Mouse (Mus musculus): ENCODE data around the gene Syncrip.
"Not testable (repeated sequence)": the region's sequence is repeated elsewhere in the genome, so short reads cannot be mapped to it uniquely, and the experiment has no call there.

The Syncrip gene

DNA sequence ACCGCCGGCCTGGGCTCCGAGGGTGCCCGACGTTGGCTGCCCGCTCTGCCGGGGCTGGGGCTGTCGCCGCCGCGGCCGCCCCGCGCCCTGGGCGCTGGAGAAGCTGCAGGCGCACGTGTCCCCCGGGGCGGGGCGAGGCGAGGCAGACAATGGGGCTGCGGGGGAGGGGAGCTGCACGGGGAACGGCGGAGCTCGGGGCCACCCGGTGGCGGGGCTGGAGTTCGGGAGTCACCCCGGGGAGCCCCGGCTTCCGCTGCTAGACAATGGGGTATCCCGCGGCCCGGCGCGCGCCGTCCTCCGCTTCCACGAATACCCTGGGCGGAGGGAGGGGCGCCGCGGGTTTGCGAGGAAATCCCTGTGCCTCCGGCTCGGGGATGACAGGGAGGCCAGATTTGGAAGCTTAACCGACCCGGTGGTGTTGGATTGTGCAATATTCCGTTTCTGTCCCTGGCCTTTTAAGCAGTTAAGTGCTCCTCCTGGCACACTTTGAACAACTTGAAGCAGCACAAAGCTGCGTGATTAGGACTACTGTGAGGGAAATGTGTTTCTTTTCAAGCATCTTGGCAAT is 539 bp upstream of the Syncrip start:
- peak; percentile 77 to 84 for DNase-seq (ENCODE audit: low spot score in 2 of 2)

DNA sequence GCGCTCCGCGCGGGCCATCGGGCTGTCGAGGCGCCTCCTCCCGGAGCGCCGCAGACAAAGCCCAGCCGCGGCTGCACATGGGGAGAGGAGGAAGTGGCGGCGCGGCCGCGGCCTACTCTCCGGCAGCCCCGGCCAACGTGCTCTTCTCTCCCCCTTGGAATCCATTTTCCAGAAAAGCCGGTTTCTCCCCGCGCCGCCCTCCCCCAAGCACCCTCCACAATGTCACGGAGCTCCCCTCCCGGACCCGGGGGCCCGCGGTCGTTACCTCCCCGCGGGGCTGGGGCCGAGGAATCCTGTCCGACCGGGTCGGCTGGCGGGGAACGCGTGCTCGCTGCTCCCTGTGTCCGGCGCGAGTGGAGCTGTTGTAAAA is 598 bp downstream of the Syncrip start:
- DNase-seq (ENCODE audit: low spot score in 2 of 2): peak; percentile 38 to 43

- DNase-seq (ENCODE audit: low spot score in 2 of 2): peak; percentile 26 to 36
Measured at GRCm38 (mm10) chr9:88481061-88481790, 1.1 kb downstream of the Syncrip start.

DNA sequence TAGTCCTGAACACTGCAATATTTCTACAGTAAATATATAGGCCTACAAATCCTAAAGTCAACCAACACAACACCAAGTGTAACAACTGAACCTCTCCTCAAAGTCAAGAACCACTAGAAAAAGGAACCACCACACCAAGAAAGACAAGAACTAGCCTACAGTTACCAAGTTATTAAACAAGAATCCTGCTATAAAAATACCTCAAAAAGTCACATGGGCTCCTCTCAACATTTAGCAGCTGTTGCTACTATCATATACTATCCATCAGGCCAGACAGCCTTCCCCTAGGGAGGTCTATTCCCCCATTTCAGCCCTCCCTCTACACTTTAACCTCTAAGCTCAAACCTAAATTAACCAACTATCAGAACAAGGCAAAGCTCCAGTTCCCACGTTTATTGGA is 2.3 kb downstream of the Syncrip start:
- no peak for DNase-seq (ENCODE audit: low spot score in 2 of 2)

GRCm38 (mm10) chr9:88476138-88476537 is 6.2 kb downstream of the Syncrip start:
- DNase-seq (ENCODE audit: low spot score in 2 of 2): no peak

DNA sequence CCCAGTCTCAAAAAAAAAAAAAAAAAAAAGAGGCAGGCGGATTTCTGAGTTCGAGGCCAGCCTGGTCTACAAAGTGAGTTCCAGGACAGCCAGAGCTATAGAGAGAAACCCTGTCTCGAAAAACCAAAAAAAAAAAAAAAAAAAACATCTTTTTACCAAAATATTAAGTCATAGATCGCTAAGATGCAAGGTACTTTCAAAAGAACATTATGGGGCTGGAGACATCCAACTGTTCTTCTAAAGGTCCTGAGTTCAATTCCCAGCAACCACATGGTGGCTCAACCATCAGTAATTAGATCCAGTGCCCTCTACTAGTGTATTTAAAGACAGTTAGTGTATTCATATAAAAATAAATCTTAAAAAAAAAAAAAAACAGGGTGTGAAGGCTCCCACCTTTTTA is 21.4 kb downstream of the Syncrip start:
- not testable (repeated sequence) for DNase-seq (ENCODE audit: low spot score in 2 of 2)

DNA sequence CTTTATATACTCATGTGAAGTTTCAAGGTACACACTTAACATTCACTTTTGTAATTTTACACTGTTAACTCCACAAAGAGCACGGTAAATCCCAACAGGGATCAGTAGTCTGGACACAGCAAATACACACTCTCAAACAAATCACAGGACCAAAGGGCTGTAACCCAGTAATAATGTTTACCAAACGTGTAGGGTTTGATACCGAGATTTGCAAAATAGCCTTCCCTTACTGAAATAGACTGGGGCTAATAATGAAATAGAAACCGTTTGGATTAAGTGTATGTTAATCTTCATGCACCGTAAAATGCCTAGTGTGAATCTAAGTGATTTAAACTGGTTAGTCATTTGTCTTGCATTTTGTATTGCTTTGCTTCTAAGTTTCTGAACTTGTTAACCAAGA is 42.4 kb downstream of the Syncrip start:
- DNase-seq (ENCODE audit: low spot score in 2 of 2): no peak

DNA sequence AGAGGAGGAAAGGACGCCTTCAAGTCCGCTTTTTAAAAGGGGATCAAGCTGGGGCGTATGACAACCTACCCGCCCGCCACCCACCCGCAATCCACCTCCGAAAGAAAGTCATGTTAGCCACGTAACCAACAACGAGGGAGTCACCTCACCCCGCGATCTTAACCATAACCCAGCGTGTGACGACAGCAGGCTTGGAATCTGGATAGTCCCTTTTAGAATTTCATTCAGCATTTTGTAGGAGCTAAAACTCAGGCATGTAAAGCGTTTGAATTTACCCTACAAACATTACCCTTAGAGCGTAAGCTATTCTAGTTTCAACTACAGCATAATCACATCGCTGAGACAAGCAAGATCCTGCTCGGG is 43.2 kb downstream of the Syncrip start:
- no peak for DNase-seq (ENCODE audit: low spot score in 2 of 2)

DNA sequence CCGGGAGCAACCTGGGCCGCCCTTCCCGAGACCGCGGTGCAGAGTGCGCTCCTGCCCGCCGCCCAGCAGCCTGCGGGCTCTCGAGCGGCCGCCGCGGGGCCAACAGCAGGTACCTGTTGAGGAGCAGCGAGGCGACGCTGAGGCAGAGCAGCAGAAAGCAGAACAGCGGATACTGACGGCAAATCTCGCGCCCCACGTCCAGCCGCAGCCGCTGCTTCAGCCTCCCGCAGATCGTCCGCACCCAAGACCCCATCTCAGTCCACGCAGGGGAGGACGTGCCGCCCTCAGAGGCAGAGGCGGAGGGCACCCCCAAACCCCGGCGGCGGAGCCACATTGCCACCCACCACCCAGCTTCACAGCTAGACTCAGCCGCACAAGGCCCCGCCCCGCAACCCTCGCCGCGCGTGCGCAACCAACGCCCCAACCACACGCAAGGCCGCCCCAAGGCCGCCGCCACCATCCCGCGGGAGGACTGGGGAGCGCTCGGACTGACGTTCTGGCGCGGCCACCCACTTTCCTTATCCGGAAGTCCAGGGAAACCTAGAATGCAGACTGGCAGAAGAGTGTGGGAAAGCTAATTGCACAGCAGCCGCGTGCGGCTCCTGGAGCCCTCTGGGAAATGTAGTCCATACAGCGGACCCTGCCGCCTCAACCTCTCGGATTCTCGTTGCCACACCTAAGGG is 43.7 kb downstream of the Syncrip start, which contains the start of gene Snx14:
Gene Snx14, minus strand, starts transcription at position 404 of the 683 bp plus-strand sequence.
- DNase-seq (ENCODE audit: low spot score in 2 of 2): peak; percentile 95 to 97

- DNase-seq (ENCODE audit: low spot score in 2 of 2): peak in 1 of 2 experiments; percentile 3
Measured at GRCm38 (mm10) chr9:88438237-88438554, 44.2 kb downstream of the Syncrip start.

- no peak for DNase-seq (ENCODE audit: low spot score in 2 of 2)
Measured at GRCm38 (mm10) chr9:88437342-88438236, 44.8 kb downstream of the Syncrip start.

DNA sequence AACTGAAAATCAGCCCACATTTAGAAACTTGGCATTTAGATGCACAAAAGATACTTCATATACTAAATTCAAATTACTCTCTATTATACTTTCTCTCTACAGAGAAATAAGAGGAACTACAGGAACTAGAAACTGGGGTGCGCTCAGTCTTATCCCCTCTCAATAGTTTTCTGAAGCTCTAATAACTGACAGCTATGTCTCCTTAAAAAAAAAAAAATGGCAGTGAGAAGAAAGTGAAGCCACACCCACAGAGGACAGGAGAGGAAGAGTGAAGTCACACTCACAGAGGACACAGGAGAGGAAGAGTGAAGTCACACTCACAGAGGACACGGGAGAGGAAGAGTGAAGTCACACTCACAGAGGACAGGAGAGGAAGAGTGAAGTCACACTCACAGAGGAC is 58.0 kb downstream of the Syncrip start:
- no peak for DNase-seq (ENCODE audit: low spot score in 2 of 2)

DNA sequence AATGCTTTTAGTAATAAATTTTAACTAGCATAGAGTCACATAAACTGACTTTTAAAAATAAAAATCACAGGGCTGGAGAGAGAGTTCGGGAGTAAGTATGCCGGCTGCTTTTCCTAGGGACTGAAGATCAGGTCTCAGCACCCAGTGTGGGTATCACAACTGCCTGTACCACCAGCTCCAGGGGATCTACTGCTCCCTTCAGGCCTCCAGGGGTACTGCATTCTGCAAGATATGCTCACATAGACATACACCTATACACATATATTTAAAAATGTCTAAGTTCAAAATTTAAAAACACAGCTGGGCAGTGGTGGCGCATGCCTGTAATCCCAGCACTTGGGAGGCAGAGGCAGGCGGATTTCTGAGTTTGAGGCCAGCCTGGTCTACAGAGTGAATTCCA is 59.9 kb downstream of the Syncrip start:
- DNase-seq (ENCODE audit: low spot score in 2 of 2): no peak

DNA sequence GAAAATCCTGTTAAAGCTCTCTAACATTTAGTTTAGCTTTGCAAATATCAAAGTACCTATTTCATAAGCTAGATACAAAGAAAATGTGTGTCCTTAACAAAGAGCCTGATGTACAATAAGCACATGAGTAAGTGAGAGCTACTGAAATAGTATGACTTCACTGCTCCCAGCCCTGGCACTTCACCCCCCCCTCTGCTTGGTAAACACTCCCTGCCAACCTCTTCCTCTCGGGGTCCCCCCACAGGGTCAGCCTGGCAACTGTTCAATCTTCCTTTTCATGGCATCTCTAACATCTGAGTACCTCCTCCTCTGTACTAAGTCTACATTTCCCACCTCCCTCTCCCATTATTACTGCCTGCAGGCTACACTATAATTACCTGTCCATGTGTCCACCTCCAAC is 65.6 kb downstream of the Syncrip start:
- DNase-seq (ENCODE audit: low spot score in 2 of 2): no peak

DNA sequence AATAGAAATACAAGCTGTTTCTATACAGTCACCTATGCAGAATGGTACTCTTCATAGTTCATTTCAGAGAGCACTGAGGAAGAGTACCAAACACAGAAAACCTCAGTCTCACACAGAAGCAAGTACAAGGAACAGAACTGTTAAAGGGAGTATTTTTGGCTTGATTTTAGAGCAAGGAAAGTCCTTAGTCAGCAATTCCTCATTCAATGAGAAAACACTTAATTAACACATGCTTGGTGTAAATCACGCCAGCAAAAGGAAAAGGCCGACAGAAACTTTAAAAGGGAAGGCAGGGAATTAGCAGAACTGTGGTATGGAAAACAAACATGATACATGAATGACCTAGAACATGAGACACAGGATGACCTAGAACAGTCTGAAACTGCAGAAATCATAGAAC is 72.4 kb downstream of the Syncrip start:
- DNase-seq (ENCODE audit: low spot score in 2 of 2): no peak

DNA sequence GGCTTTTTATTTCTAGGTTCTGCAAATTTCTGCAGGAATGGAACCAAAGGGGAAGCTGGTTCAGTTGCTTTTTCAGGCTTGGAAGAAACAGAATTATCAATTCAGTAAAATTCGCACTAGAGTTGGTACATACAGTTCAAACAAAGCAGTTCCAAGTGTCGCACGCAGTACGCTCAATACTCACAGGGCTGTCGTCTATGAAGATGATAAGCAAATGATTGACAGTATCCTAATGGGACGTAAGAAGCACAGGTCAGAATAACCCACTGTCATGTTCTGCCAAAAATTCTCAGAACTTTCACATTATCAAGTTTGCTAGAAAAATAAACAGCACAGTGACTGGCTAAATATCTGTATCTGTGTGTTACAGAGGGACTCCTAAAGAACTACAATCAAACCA is 77.9 kb downstream of the Syncrip start:
- no peak for DNase-seq (ENCODE audit: low spot score in 2 of 2)

GRCm38 (mm10) chr9:88404088-88404487 is 78.3 kb downstream of the Syncrip start:
- DNase-seq (ENCODE audit: low spot score in 2 of 2): peak in 1 of 2 experiments; percentile 5

GRCm38 (mm10) chr9:88398461-88398860 is 83.9 kb downstream of the Syncrip start:
- DNase-seq (ENCODE audit: low spot score in 2 of 2): no peak
